Mouse (Mus musculus): Measurements from ENCODE around the gene Sptan1.

- TF ChIP-seq POLR2A (IDR thresholded peaks at IDR 0.05; ENCODE audit: borderline replicate concordance, low read depth, low read length) (no peak), CTCF (IDR thresholded peaks at IDR 0.05; ENCODE audit: low read depth, low read length) (no peak)
These were observed 15.3 kb downstream of the Sptan1 start for GRCm38 (mm10) chr2:29980661-29981060.

All from bone marrow macrophage, adult 2 months (primary cell).